Mouse (Mus musculus): Measurements from ENCODE around the gene Ndufb3.
"Not testable (repeated sequence)": the region's sequence is repeated elsewhere in the genome, so short reads cannot be mapped to it uniquely, and the experiment has no call there.

The Ndufb3 gene

GRCm38 (mm10) chr1:58586171-58586997 is at the start of gene Ndufb3, which contains the start of gene Fam126b:
Ndufb3 (plus strand) TSS chr1:58586384.
Fam126b (minus strand) TSS chr1:58586323.
- in situ Hi-C loops (cut with MboI; ENCODE audit: low sequenced_read_pairs) = no loop called here

GRCm38 (mm10) chr1:58541386-58541785 is 44.8 kb upstream of the Ndufb3 start:
- in situ Hi-C loops (cut with MboI; ENCODE audit: low sequenced_read_pairs) = no loop called here

- in situ Hi-C loops (cut with MboI; ENCODE audit: low sequenced_read_pairs) = not testable (repeated sequence)
These were observed 25.8 kb upstream of the Ndufb3 start for GRCm38 (mm10) chr1:58560370-58560769.

- in situ Hi-C loops (cut with MboI; ENCODE audit: low sequenced_read_pairs) = no loop called here
These were observed 23.7 kb upstream of the Ndufb3 start for GRCm38 (mm10) chr1:58562455-58562854.

- in situ Hi-C loops (cut with MboI; ENCODE audit: low sequenced_read_pairs) = no loop called here
These were observed 21.2 kb upstream of the Ndufb3 start for GRCm38 (mm10) chr1:58564981-58565380.

- in situ Hi-C loops (cut with MboI; ENCODE audit: low sequenced_read_pairs) = no loop called here
These were observed 19.6 kb upstream of the Ndufb3 start for GRCm38 (mm10) chr1:58566621-58567020.

GRCm38 (mm10) chr1:58568456-58569130 is 17.6 kb upstream of the Ndufb3 start:
- in situ Hi-C loops (cut with MboI; ENCODE audit: low sequenced_read_pairs) = no loop called here

GRCm38 (mm10) chr1:58570437-58570836 is 15.7 kb upstream of the Ndufb3 start:
- in situ Hi-C loops (cut with MboI; ENCODE audit: low sequenced_read_pairs) = no loop called here

- in situ Hi-C loops (cut with MboI; ENCODE audit: low sequenced_read_pairs) = no loop called here
These were observed 7.0 kb upstream of the Ndufb3 start for GRCm38 (mm10) chr1:58579179-58579578.

- in situ Hi-C loops (cut with MboI; ENCODE audit: low sequenced_read_pairs) = no loop called here
These were observed 3.6 kb upstream of the Ndufb3 start for GRCm38 (mm10) chr1:58582611-58583010.

GRCm38 (mm10) chr1:58584271-58584670 is 1.9 kb upstream of the Ndufb3 start:
- in situ Hi-C loops (cut with MboI; ENCODE audit: low sequenced_read_pairs) = no loop called here

- in situ Hi-C loops (cut with MboI; ENCODE audit: low sequenced_read_pairs) = no loop called here
These were observed 612 bp upstream of the Ndufb3 start for GRCm38 (mm10) chr1:58585373-58586170.

- in situ Hi-C loops (cut with MboI; ENCODE audit: low sequenced_read_pairs) = no loop called here
These were observed 1.3 kb downstream of the Ndufb3 start for GRCm38 (mm10) chr1:58587491-58587890.

GRCm38 (mm10) chr1:58602681-58603080 is 16.5 kb downstream of the Ndufb3 start:
- in situ Hi-C loops (cut with MboI; ENCODE audit: low sequenced_read_pairs) = no loop called here

- in situ Hi-C loops (cut with MboI; ENCODE audit: low sequenced_read_pairs) = no loop called here
These were observed 17.6 kb downstream of the Ndufb3 start for GRCm38 (mm10) chr1:58603738-58604137.

- in situ Hi-C loops (cut with MboI; ENCODE audit: low sequenced_read_pairs) = not testable (repeated sequence)
These were observed 23.4 kb downstream of the Ndufb3 start for GRCm38 (mm10) chr1:58609591-58609990.

GRCm38 (mm10) chr1:58610166-58610565 is 24.0 kb downstream of the Ndufb3 start:
- in situ Hi-C loops (cut with MboI; ENCODE audit: low sequenced_read_pairs) = no loop called here

GRCm38 (mm10) chr1:58610611-58611010 is 24.4 kb downstream of the Ndufb3 start:
- in situ Hi-C loops (cut with MboI; ENCODE audit: low sequenced_read_pairs) = no loop called here

- in situ Hi-C loops (cut with MboI; ENCODE audit: low sequenced_read_pairs) = no loop called here
These were observed 27.6 kb downstream of the Ndufb3 start for GRCm38 (mm10) chr1:58613786-58614185.

GRCm38 (mm10) chr1:58614424-58614823 is 28.2 kb downstream of the Ndufb3 start:
- in situ Hi-C loops (cut with MboI; ENCODE audit: low sequenced_read_pairs) = no loop called here

- in situ Hi-C loops (cut with MboI; ENCODE audit: low sequenced_read_pairs) = no loop called here
These were observed 29.0 kb downstream of the Ndufb3 start for GRCm38 (mm10) chr1:58615146-58615545.

Measured in CH12F3 (cell line).